Mouse (Mus musculus) small intestine, adult 2 months (tissue): ENCODE measurements around the gene Nanos3.

ENCODE experiments used
- CTCF ChIP-seq: fragments of 200-500 bp; IDR thresholded peaks from 2 replicates; pipeline ENCODE4 v1.5.1; 2012; ENCODE audit warnings: low read depth, mild to moderate bottlenecking, control low read depth, inconsistent platforms, low read length, moderate library complexity, mixed read lengths; ENCODE audit not compliant: insufficient replicate concordance, insufficient read length; ENCODE audit errors: extremely low read depth
- POLR2A ChIP-seq: fragments of 200-500 bp; IDR thresholded peaks from 2 replicates; pipeline ENCODE4 v1.6.1; 2012; ENCODE audit warnings: low read depth, mild to moderate bottlenecking, control low read depth, inconsistent platforms, low read length, moderate library complexity

GRCm38 (mm10) chr8:84183261-84184084, 1.5 kb downstream of the Nanos3 start:
- no peak for TF ChIP-seq POLR2A
- no peak for TF ChIP-seq CTCF
